Mouse (Mus musculus) thymus, adult 18-20 months (tissue): ENCODE results near the gene Lgals12.

Source experiments
- DNase-seq, 2 experiments: peaks; one replicate each; pipeline ENCODE4 v3.0.0; 2022; ENCODE audit warnings: mixed read lengths in 2 of 2

The Lgals12 gene

GRCm38 (mm10) chr19:7606801-7607689, at the start of gene Lgals12:
Lgals12 (minus strand) TSS chr19:7607193.
- DNase-seq = no peak

- no peak for DNase-seq
Measured at GRCm38 (mm10) chr19:7648913-7649666, 42.1 kb upstream of the Lgals12 start.

GRCm38 (mm10) chr19:7633786-7634185, 26.8 kb upstream of the Lgals12 start:
- no peak for DNase-seq

- no peak for DNase-seq
Measured at GRCm38 (mm10) chr19:7633021-7633420, 26.0 kb upstream of the Lgals12 start.

GRCm38 (mm10) chr19:7617696-7618095, 10.7 kb upstream of the Lgals12 start:
- no peak for DNase-seq

- no peak for DNase-seq
Measured at GRCm38 (mm10) chr19:7617085-7617484, 10.1 kb upstream of the Lgals12 start.

GRCm38 (mm10) chr19:7616231-7616930, 9.4 kb upstream of the Lgals12 start:
- DNase-seq = no peak

GRCm38 (mm10) chr19:7613151-7613550, 6.2 kb upstream of the Lgals12 start:
- DNase-seq = no peak

- no peak for DNase-seq
Measured at GRCm38 (mm10) chr19:7611942-7612757, 5.2 kb upstream of the Lgals12 start, which contains the start of gene Hrasls5. Hrasls5 (plus strand) TSS chr19:7612541.

- DNase-seq = no peak
Measured at GRCm38 (mm10) chr19:7607690-7608201, 753 bp upstream of the Lgals12 start.

- DNase-seq = no peak
Measured at GRCm38 (mm10) chr19:7605930-7606783, 836 bp downstream of the Lgals12 start.

GRCm38 (mm10) chr19:7605013-7605412, 2.0 kb downstream of the Lgals12 start:
- no peak for DNase-seq

- no peak for DNase-seq
Measured at GRCm38 (mm10) chr19:7604107-7604506, 2.9 kb downstream of the Lgals12 start.

- no peak for DNase-seq
Measured at GRCm38 (mm10) chr19:7601551-7601950, 5.4 kb downstream of the Lgals12 start.

GRCm38 (mm10) chr19:7598481-7598880, 8.5 kb downstream of the Lgals12 start:
- no peak for DNase-seq

- DNase-seq = no peak
Measured at GRCm38 (mm10) chr19:7595534-7595933, 11.5 kb downstream of the Lgals12 start.

GRCm38 (mm10) chr19:7592018-7592417, 15.0 kb downstream of the Lgals12 start:
- no peak for DNase-seq

- DNase-seq = no peak
Measured at GRCm38 (mm10) chr19:7590795-7591194, 16.2 kb downstream of the Lgals12 start.

- no peak for DNase-seq
Measured at GRCm38 (mm10) chr19:7585764-7586163, 21.2 kb downstream of the Lgals12 start.

- no peak for DNase-seq
Measured at GRCm38 (mm10) chr19:7585279-7585678, 21.7 kb downstream of the Lgals12 start.

- DNase-seq = no peak
Measured at GRCm38 (mm10) chr19:7583599-7583998, 23.4 kb downstream of the Lgals12 start.
